In the genomic region with DNA sequence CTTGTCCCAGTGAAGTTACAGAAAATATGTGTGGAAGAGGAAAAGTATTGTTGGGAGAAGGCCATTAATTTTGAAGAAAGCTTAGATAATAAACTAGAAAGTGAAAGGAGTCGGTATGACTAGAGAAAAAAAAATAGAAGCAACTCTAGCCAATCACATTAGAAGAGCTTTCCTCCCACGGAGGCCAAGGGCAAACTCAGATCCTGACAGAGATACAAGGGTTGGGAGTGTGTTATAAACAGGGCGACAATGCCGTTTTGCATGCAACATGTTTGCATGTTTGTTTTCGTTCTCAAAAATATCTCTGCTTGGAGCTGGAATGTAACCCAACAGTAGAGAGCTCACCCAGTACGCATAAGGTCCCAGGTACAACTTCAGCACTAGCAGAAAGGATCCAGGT, we compare ENCODE assay signal across 15 mouse cellular contexts. TPM values are rescaled to one million over a fixed set of nuclear protein-coding genes. Genes with fewer than 3 reads are reported as not detected.
"Had no signal": no experiment of that assay in that cellular context is flagged by ENCODE, and none has a peak within 500 bp of the region (broad histone marks: within the 10 kb centered on the region; RNA-seq: fewer than 3 reads in every experiment).

No protein-coding gene starts in this region.

- H3K4me3 ChIP-seq: limb, embryonic 13.5 days; liver, embryonic 15.5 days; midbrain, embryonic 10.5 days; myocyte; neural tube, embryonic 12.5 days had no signal

- H3K9ac ChIP-seq: limb, embryonic 13.5 days; liver, embryonic 15.5 days; neural tube, embryonic 12.5 days had no signal

- H3K4me1 ChIP-seq: limb, embryonic 13.5 days; liver, embryonic 15.5 days; midbrain, embryonic 10.5 days; neural tube, embryonic 12.5 days had no signal

- H3K4me2 ChIP-seq: limb, embryonic 13.5 days; liver, embryonic 11.5 days; liver, embryonic 15.5 days; neural tube, embryonic 12.5 days had no signal

- H3K36me3 ChIP-seq: limb, embryonic 13.5 days; liver, embryonic 15.5 days; midbrain, embryonic 10.5 days; neural tube, embryonic 12.5 days had no signal

- H3K27me3 ChIP-seq: limb, embryonic 13.5 days; liver, embryonic 15.5 days; neural tube, embryonic 12.5 days had no signal

- H3K27ac ChIP-seq: limb, embryonic 13.5 days; liver, embryonic 15.5 days; midbrain, embryonic 10.5 days; neural tube, embryonic 12.5 days had no signal

- ATAC-seq: lung, postnatal 0 days had no signal

- DNase-seq: kidney, postnatal 14 days; left cerebral cortex, postnatal 4 days; lung, adult 2 months; lung, postnatal 4 days; midbrain, embryonic 14.5 days; right cerebral cortex, postnatal 14 days; thymus, postnatal 36 days had no signal

- H3K9me3 ChIP-seq: limb, embryonic 13.5 days; liver, embryonic 15.5 days; midbrain, embryonic 10.5 days; neural tube, embryonic 12.5 days had no signal

RNA-seq across cellular contexts. Expression of a gene that starts 17.1 kb away (rescaled TPM):
- total RNA-seq: left cerebral cortex, postnatal 10 days had no signal
